Comparison of ENCODE assay signal across 23 mouse cellular contexts in genomic region chr5:20432148-20432813, GRCm38 (mm10).
A peak's percentile ranks its signal among the peaks of the same experiment; 100 is the strongest.
DNase-seq lines count a peak whose midpoint lies in the region; ATAC-seq lines count a peak whose summit lies in the region.
"Had no signal": no experiment of that assay in that cellular context is flagged by ENCODE, and none has a peak within 500 bp of the region (broad histone marks: within the 10 kb centered on the region; RNA-seq: fewer than 3 reads in every experiment).

No protein-coding gene starts in this region.

- ATAC-seq in forebrain, embryonic 15.5 days (replicated peaks): 0 out of 2 replicates have a peak, but pooled peaks have one; percentile 26
- ATAC-seq in hindbrain, embryonic 16.5 days: peak; percentile 42; the same call in 1 of the 2 replicates
- ATAC-seq in hindbrain, embryonic 11.5 days (ENCODE audit: low FRiP score): no peak
- ATAC-seq in neural tube, embryonic 15.5 days (ENCODE audit: low FRiP score): peak; percentile 38
- ATAC-seq: CD4-positive, CD25-positive, alpha-beta regulatory T cell, adult 4 months; forebrain, embryonic 13.5 days; intestine, embryonic 16.5 days had no signal

- H3K4me3 ChIP-seq in forebrain, embryonic 15.5 days: no peak overlapping the region
- H3K4me3 ChIP-seq in forebrain, embryonic 10.5 days: no peak overlapping the region
- no peak overlapping the region for H3K4me3 ChIP-seq in hindbrain, embryonic 16.5 days (ENCODE audit: low read length)
- no peak overlapping the region for H3K4me3 ChIP-seq in hindbrain, embryonic 11.5 days (ENCODE audit: low read depth, low read length)
- H3K4me3 ChIP-seq in neural tube, embryonic 15.5 days (replicated peaks): no peak overlapping the region
- H3K4me3 ChIP-seq: embryonic facial prominence, embryonic 13.5 days; forebrain, embryonic 13.5 days; heart, adult 2 months; heart, embryonic 15.5 days had no signal

- no peaks in the 10 kb centered on the region for H3K36me3 ChIP-seq in forebrain, embryonic 15.5 days
- no peaks in the 10 kb centered on the region for H3K36me3 ChIP-seq in forebrain, embryonic 10.5 days (replicated peaks)
- H3K36me3 ChIP-seq in hindbrain, embryonic 16.5 days (ENCODE audit: control insufficient read depth, insufficient read depth, low read length): no peaks in the 10 kb centered on the region
- no peaks in the 10 kb centered on the region for H3K36me3 ChIP-seq in hindbrain, embryonic 11.5 days (ENCODE audit: control insufficient read depth, insufficient read depth, low read length)
- no peaks in the 10 kb centered on the region for H3K36me3 ChIP-seq in neural tube, embryonic 15.5 days
- H3K36me3 ChIP-seq: embryonic facial prominence, embryonic 13.5 days; G1E; heart, embryonic 15.5 days had no signal

- H3K27ac ChIP-seq in forebrain, embryonic 15.5 days (replicated peaks): no peak overlapping the region
- no peak overlapping the region for H3K27ac ChIP-seq in forebrain, embryonic 10.5 days
- H3K27ac ChIP-seq in hindbrain, embryonic 16.5 days (ENCODE audit: low read depth, low read length): no peak overlapping the region
- no peak overlapping the region for H3K27ac ChIP-seq in hindbrain, embryonic 11.5 days (ENCODE audit: low read depth, low read length)
- H3K27ac ChIP-seq in neural tube, embryonic 15.5 days (replicated peaks): no peak overlapping the region
- H3K27ac ChIP-seq: embryonic facial prominence, embryonic 13.5 days; forebrain, embryonic 13.5 days; heart, adult 2 months; heart, embryonic 15.5 days had no signal

- H3K4me2 ChIP-seq in forebrain, embryonic 15.5 days (replicated peaks): no peak overlapping the region
- H3K4me2 ChIP-seq in hindbrain, embryonic 16.5 days (ENCODE audit: low read length): no peak overlapping the region
- H3K4me2 ChIP-seq in hindbrain, embryonic 11.5 days (replicated peaks; ENCODE audit: low read depth, low read length): no peak overlapping the region
- no peak overlapping the region for H3K4me2 ChIP-seq in neural tube, embryonic 15.5 days
- H3K4me2 ChIP-seq: embryonic facial prominence, embryonic 13.5 days; forebrain, embryonic 13.5 days; heart, embryonic 11.5 days; heart, embryonic 15.5 days had no signal

- no peaks in the 10 kb centered on the region for H3K4me1 ChIP-seq in forebrain, embryonic 15.5 days
- H3K4me1 ChIP-seq in forebrain, embryonic 10.5 days: no peaks in the 10 kb centered on the region
- no peaks in the 10 kb centered on the region for H3K4me1 ChIP-seq in hindbrain, embryonic 16.5 days (ENCODE audit: control insufficient read depth, insufficient read depth, low read depth, low read length)
- no peaks in the 10 kb centered on the region for H3K4me1 ChIP-seq in hindbrain, embryonic 11.5 days (replicated peaks; ENCODE audit: control insufficient read depth, insufficient read depth, low read length)
- no peaks in the 10 kb centered on the region for H3K4me1 ChIP-seq in neural tube, embryonic 15.5 days
- H3K4me1 ChIP-seq: embryonic facial prominence, embryonic 13.5 days; forebrain, embryonic 13.5 days; heart, embryonic 15.5 days had no signal

- no peaks in the 10 kb centered on the region for H3K27me3 ChIP-seq in forebrain, embryonic 15.5 days
- H3K27me3 ChIP-seq in forebrain, embryonic 10.5 days (ENCODE audit: poor library complexity, severe bottlenecking): no peaks in the 10 kb centered on the region
- H3K27me3 ChIP-seq in hindbrain, embryonic 16.5 days (replicated peaks; ENCODE audit: control insufficient read depth, insufficient read depth, low read length): no peaks in the 10 kb centered on the region
- H3K27me3 ChIP-seq in hindbrain, embryonic 11.5 days (ENCODE audit: control insufficient read depth, insufficient read depth, low read length): no peaks in the 10 kb centered on the region
- H3K27me3 ChIP-seq in neural tube, embryonic 15.5 days (replicated peaks): no peaks in the 10 kb centered on the region
- H3K27me3 ChIP-seq: embryonic facial prominence, embryonic 13.5 days; forebrain, embryonic 13.5 days; heart, embryonic 15.5 days had no signal

- no peaks in the 10 kb centered on the region for H3K9me3 ChIP-seq in forebrain, embryonic 15.5 days
- H3K9me3 ChIP-seq in forebrain, embryonic 10.5 days: no peaks in the 10 kb centered on the region
- H3K9me3 ChIP-seq in hindbrain, embryonic 16.5 days (ENCODE audit: control insufficient read depth, low read length): no peaks in the 10 kb centered on the region
- no peaks in the 10 kb centered on the region for H3K9me3 ChIP-seq in hindbrain, embryonic 11.5 days (ENCODE audit: control insufficient read depth, low read length)
- no peaks in the 10 kb centered on the region for H3K9me3 ChIP-seq in neural tube, embryonic 15.5 days (replicated peaks)
- H3K9me3 ChIP-seq: forebrain, embryonic 13.5 days; G1E; heart, embryonic 15.5 days had no signal

- no peak overlapping the region for H3K9ac ChIP-seq in forebrain, embryonic 15.5 days (replicated peaks)
- H3K9ac ChIP-seq in hindbrain, embryonic 16.5 days (ENCODE audit: low read depth, low read length): no peak overlapping the region
- H3K9ac ChIP-seq in hindbrain, embryonic 11.5 days (ENCODE audit: low read depth, low read length): no peak overlapping the region
- H3K9ac ChIP-seq in neural tube, embryonic 15.5 days (replicated peaks): no peak overlapping the region
- H3K9ac ChIP-seq: embryonic facial prominence, embryonic 13.5 days; forebrain, embryonic 13.5 days; heart, embryonic 15.5 days had no signal

- 49% methylated on average over 9 of the region's 9 CpGs for WGBS in forebrain, embryonic 15.5 days
- WGBS in forebrain, embryonic 10.5 days: 53% methylated on average over 9 of the region's 9 CpGs
- WGBS in hindbrain, embryonic 16.5 days: 52% methylated on average over 9 of the region's 9 CpGs
- WGBS in hindbrain, embryonic 11.5 days: 62% methylated on average over 9 of the region's 9 CpGs
- 53% methylated on average over 9 of the region's 9 CpGs for WGBS in neural tube, embryonic 15.5 days

- DNase-seq in forebrain, embryonic 10.5 days (ENCODE audit: extremely low spot score, low spot score): no peak
- DNase-seq in hindbrain, embryonic 11.5 days (ENCODE audit: low spot score): no peak
- DNase-seq in neural tube, embryonic 10.5 days (ENCODE audit: extremely low spot score, low spot score): no peak
- no peak for DNase-seq in cerebellum, adult 11-12 months
- DNase-seq: adrenal gland, adult 8-10 months; adrenal gland, postnatal 36 days; B cell, adult 2 months; cerebellum, adult 11 months; cerebellum, adult 9-10 months; cerebellum, postnatal 25 days; gastrocnemius, postnatal 10 days; heart, adult 2 months; heart, postnatal 14 days had no signal
